Mouse (Mus musculus) stomach, postnatal 0 days (tissue): ENCODE data around the gene Serpinf2. TPM values are rescaled to one million over a fixed set of nuclear protein-coding genes. Genes with fewer than 3 reads are reported as not detected.

Source experiments
- ATAC-seq: fragments of 200-750 bp; cut with Nextera tagmentation; 2 replicates; pipeline ENCODE4 v1.8.0; 2017; ENCODE audit not compliant: low FRiP score, low TSS enrichment
- DNase-seq: peaks from one replicate; pipeline ENCODE4 v3.0.0-alpha.2; 2016; ENCODE audit warnings: low spot score
- H3K27ac ChIP-seq: fragments of 300-500 bp; sonication (generic); replicated peaks from 2 replicates; pipeline ENCODE4 v1.5.1; 2014; ENCODE audit warnings: mild to moderate bottlenecking, control low read depth
- H3K27me3 ChIP-seq: fragments of 300-500 bp; sonication (generic); 2 replicates; pipeline ENCODE4 v1.6.1; 2014; ENCODE audit warnings: low read length; ENCODE audit not compliant: control insufficient read depth, insufficient read depth
- H3K36me3 ChIP-seq: fragments of 300-500 bp; sonication (generic); 2 replicates; pipeline ENCODE4 v1.6.1; 2014; ENCODE audit warnings: low read length, mixed read lengths; ENCODE audit not compliant: control insufficient read depth, insufficient read depth
- H3K4me1 ChIP-seq: fragments of 300-500 bp; sonication (generic); replicated peaks from 2 replicates; pipeline ENCODE4 v1.6.1; 2014; ENCODE audit warnings: antibody characterized with exemption; ENCODE audit not compliant: control insufficient read depth, insufficient read depth
- H3K4me2 ChIP-seq: fragments of 300-500 bp; sonication (generic); replicated peaks from 2 replicates; pipeline ENCODE4 v1.6.1; 2014; ENCODE audit warnings: low read depth, mild to moderate bottlenecking, control low read depth, moderate library complexity
- H3K4me3 ChIP-seq: fragments of 300-500 bp; sonication (generic); 2 replicates; pipeline ENCODE4 v1.5.1; 2014; ENCODE audit warnings: low read depth, low read length, control low read depth
- H3K9ac ChIP-seq: fragments of 300-500 bp; sonication (generic); 2 replicates; pipeline ENCODE4 v1.6.1; 2014; ENCODE audit warnings: mild to moderate bottlenecking, low read length, control low read depth, mixed read lengths
- H3K9me3 ChIP-seq: fragments of 300-500 bp; sonication (generic); 2 replicates; pipeline ENCODE4 v1.6.1; 2016; ENCODE audit warnings: low read length; ENCODE audit not compliant: control insufficient read depth
- CTCF ChIP-seq: IDR thresholded peaks from 2 replicates; pipeline ENCODE4 v1.5.1; 2016; ENCODE audit warnings: antibody characterized with exemption, low read depth, mild to moderate bottlenecking, moderate library complexity
- EP300 ChIP-seq: optimal IDR thresholded peaks from 2 replicates; pipeline ENCODE3; 2016; ENCODE audit warnings: antibody characterized with exemption
- WGBS: fragments of 180-500 bp; shearing (Covaris S2); extraction: QIAGEN DNeasy Blood & Tissue Kit; methylation state at CpG from one replicate; pipeline ENCODE4 v1.1.7; 2014; 5-methylcytosine and 5-hydroxymethylcytosine counted together
- polyA plus RNA-seq: library from polyadenylated mRNA; unstranded; fragments of >200 nt; fragmentation: Nextera tagmentation; extraction: Ambion mirVana; gene quantifications from 2 replicates; pipeline ENCODE4 v1.2.1, GENCODE M21; 2015

The Serpinf2 gene
- 17.8 and 19.7 TPM in 2 replicates for polyA plus RNA-seq

- Histone ChIP-seq H3K9me3 (no peaks in the 10 kb centered on the region), H3K4me1 (no peaks in the 10 kb centered on the region), H3K4me2 (no peak within 1 kb of the TSS), H3K27ac (peak within 1 kb of the TSS; percentile 24; the same call in 1 of the 2 replicates), H3K36me3 (peaks cover 6% of the 10 kb centered on the region; the same call in 1 of the 2 replicates), H3K27me3 (no peaks in the 10 kb centered on the region), H3K9ac (0 out of 2 replicates have a peak within 1 kb of the TSS, but pooled peaks have one; percentile 27), H3K4me3 (no peak within 1 kb of the TSS)
- TF ChIP-seq EP300 (no peak), CTCF (no peak)
- ATAC-seq = peak; percentile 26; the same call in 1 of the 2 replicates
- 52% methylated on average over 6 of the region's 6 CpGs for WGBS
- DNase-seq = peak; percentile 49
Observed at GRCm38 (mm10) chr11:75439363-75439762, at the start of gene Serpinf2. Gene Serpinf2 (minus strand): TSS chr11:75439591.

GRCm38 (mm10) chr11:75487496-75487895, 48.1 kb upstream of the Serpinf2 start:
- H3K36me3 ChIP-seq = peaks cover 31% of the 10 kb centered on the region
- WGBS = 31% methylated on average over 6 of the region's 6 CpGs
- no peaks in the 10 kb centered on the region for H3K27me3 ChIP-seq
- TF ChIP-seq CTCF (no peak), EP300 (no peak)
- H3K4me3 ChIP-seq = peak overlapping the region; percentile 98
- ATAC-seq = no peak
- H3K9ac ChIP-seq = peak overlapping the region; percentile 98
- peak overlapping the region; percentile 85 for H3K4me2 ChIP-seq
- H3K4me1 ChIP-seq = peaks cover 6% of the 10 kb centered on the region
- peak overlapping the region; percentile 84 for H3K27ac ChIP-seq
- DNase-seq = no peak
- no peaks in the 10 kb centered on the region for H3K9me3 ChIP-seq

- Histone ChIP-seq H3K36me3 (peaks cover 24% of the 10 kb centered on the region), H3K27ac (peak within 1 kb of the TSS; percentile 84), H3K4me2 (peak within 1 kb of the TSS; percentile 85), H3K4me3 (peak within 1 kb of the TSS; percentile 98), H3K9me3 (no peaks in the 10 kb centered on the region), H3K9ac (peak within 1 kb of the TSS; percentile 98), H3K4me1 (peaks cover 6% of the 10 kb centered on the region), H3K27me3 (no peaks in the 10 kb centered on the region)
- WGBS = under 1% methylated on average over 52 of the region's 52 CpGs
- ATAC-seq (peak; percentile 100), DNase-seq (peak; percentile 97)
- TF ChIP-seq EP300 (no peak), CTCF (no peak)
Observed at GRCm38 (mm10) chr11:75486601-75487285, 47.4 kb upstream of the Serpinf2 start, which contains the start of gene Prpf8. Gene Prpf8 (plus strand): TSS chr11:75486816.

GRCm38 (mm10) chr11:75486192-75486591, 46.8 kb upstream of the Serpinf2 start:
- H3K9me3 ChIP-seq = no peaks in the 10 kb centered on the region
- WGBS = 22% methylated on average over 3 of the region's 3 CpGs
- peak; percentile 24 for ATAC-seq
- H3K4me2 ChIP-seq = peak overlapping the region; percentile 85
- TF ChIP-seq EP300 (no peak), CTCF (no peak)
- peak overlapping the region; percentile 98; the same call in 1 of the 2 replicates for H3K4me3 ChIP-seq
- no peak overlapping the region for H3K9ac ChIP-seq
- H3K27me3 ChIP-seq = no peaks in the 10 kb centered on the region
- no peak overlapping the region for H3K27ac ChIP-seq
- peaks cover 6% of the 10 kb centered on the region for H3K4me1 ChIP-seq
- H3K36me3 ChIP-seq = peaks cover 18% of the 10 kb centered on the region
- DNase-seq = no peak

- H3K36me3 ChIP-seq = no peaks in the 10 kb centered on the region
- 61% methylated on average over 7 of the region's 7 CpGs for WGBS
- H3K4me3 ChIP-seq = no peak overlapping the region
- H3K27me3 ChIP-seq = no peaks in the 10 kb centered on the region
- H3K4me1 ChIP-seq = no peaks in the 10 kb centered on the region
- DNase-seq = no peak
- H3K9ac ChIP-seq = no peak overlapping the region
- no peak overlapping the region for H3K27ac ChIP-seq
- ATAC-seq = no peak
- TF ChIP-seq CTCF = no peak
- no peak for TF ChIP-seq EP300
- no peaks in the 10 kb centered on the region for H3K9me3 ChIP-seq
- H3K4me2 ChIP-seq = no peak overlapping the region
Observed at GRCm38 (mm10) chr11:75473376-75473775, 34.0 kb upstream of the Serpinf2 start.

- TF ChIP-seq CTCF (no peak), EP300 (no peak)
- peak; percentile 46; the same call in 1 of the 2 replicates for ATAC-seq
- no peak overlapping the region for H3K4me2 ChIP-seq
- no peak overlapping the region for H3K27ac ChIP-seq
- no peaks in the 10 kb centered on the region for H3K4me1 ChIP-seq
- H3K9ac ChIP-seq = no peak overlapping the region
- H3K9me3 ChIP-seq = no peaks in the 10 kb centered on the region
- no peak for DNase-seq
- H3K27me3 ChIP-seq = no peaks in the 10 kb centered on the region
- 68% methylated on average over 11 of the region's 11 CpGs for WGBS
- no peaks in the 10 kb centered on the region for H3K36me3 ChIP-seq
- no peak overlapping the region for H3K4me3 ChIP-seq
Observed at GRCm38 (mm10) chr11:75472469-75473081, 33.2 kb upstream of the Serpinf2 start.
